Mouse (Mus musculus): ENCODE results near the gene Gm10130.
"Not testable (repeated sequence)": the region's sequence is repeated elsewhere in the genome, so short reads cannot be mapped to it uniquely, and the experiment has no call there.

Gene Gm10130

DNA sequence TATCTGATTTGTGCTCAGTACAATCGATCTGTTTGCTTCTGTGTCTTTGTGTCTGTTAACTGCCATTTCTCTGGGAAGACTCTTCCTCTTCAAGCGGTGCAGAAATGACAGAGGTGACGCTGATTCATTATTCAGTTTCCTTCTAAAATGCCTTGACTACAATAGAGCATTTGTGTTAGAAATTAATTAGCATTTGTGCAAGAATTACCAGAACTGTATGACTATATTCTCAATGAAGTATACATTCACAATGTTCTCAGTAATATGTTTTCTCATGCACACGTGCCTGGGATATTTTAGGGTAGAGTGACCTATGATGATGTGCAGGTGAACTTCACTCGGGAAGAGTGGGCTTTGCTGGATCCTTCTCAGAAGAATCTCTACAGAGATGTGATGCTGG lies at the start of gene Gm10130:
Gm10130 (plus strand) TSS at position 301 of the 400 bp plus-strand sequence.
- DNase-seq (ENCODE audit: low spot score), result no peak

DNA sequence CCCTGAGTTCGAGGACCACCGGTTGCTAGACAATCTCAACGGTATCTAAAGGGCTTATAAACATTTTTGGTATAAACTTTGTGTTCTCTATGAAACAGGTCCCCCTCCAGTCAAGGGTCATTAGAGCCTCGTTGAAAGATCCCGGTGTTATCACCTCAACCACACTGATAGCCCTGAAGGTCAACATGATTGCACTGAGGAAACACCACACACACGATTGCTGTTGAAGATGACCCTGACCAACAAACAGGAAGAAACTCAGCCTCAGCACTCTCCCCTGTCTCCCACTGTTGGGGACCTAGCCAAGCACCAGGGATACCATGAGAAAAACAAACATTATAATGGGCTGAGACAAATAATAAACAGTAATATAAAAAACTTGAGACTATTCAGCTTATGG lies 29.8 kb upstream of the Gm10130 start:
- no peak for DNase-seq (ENCODE audit: low spot score)

DNA sequence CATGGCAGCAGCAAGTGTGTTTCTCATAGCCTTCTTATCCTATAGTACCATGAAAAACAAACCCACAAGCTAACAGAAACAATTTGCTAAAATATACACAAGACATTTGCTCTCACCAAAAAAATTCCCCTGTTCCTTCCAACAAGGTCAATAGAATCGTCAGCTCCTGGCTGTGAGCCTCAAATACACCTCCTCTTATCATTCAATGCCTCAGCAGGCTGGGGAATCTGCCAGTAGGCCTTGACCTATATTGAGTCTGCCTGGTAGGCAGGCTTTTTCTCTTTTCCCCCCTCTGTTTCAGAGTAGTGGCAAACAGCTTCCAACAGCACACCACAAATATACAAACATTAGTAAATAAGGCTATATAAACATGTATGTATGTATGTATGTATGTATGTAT lies 24.4 kb upstream of the Gm10130 start:
- DNase-seq (ENCODE audit: low spot score), result no peak

DNA sequence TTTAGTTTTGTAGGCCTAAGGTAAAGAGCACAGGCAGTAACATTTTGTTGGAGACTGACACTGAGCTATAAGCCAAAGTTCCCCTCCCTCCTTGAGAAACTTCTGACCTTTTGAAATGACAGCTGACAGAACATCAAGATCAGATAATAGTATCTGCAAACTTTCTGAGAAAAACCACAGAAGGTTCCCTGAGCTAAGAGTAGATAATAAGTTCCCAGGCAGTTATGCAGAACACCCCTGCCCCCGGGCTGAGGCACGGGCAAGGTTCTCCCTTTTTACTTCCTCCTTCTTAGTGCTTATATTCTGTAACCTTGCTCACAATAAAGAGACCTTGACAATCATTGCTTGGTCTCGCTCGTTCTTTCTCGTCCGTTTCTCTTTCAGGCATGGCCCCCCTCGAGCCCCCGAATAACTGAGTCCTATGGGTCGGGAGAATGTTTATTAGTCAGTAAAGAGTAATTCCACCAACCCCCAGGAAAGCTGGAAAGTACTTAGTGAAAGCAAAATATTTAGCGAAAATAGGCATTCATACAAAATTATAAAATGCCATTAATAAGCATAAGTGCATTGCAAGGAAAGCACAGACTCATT lies 16.2 kb upstream of the Gm10130 start:
- no peak for DNase-seq (ENCODE audit: low spot score)

DNA sequence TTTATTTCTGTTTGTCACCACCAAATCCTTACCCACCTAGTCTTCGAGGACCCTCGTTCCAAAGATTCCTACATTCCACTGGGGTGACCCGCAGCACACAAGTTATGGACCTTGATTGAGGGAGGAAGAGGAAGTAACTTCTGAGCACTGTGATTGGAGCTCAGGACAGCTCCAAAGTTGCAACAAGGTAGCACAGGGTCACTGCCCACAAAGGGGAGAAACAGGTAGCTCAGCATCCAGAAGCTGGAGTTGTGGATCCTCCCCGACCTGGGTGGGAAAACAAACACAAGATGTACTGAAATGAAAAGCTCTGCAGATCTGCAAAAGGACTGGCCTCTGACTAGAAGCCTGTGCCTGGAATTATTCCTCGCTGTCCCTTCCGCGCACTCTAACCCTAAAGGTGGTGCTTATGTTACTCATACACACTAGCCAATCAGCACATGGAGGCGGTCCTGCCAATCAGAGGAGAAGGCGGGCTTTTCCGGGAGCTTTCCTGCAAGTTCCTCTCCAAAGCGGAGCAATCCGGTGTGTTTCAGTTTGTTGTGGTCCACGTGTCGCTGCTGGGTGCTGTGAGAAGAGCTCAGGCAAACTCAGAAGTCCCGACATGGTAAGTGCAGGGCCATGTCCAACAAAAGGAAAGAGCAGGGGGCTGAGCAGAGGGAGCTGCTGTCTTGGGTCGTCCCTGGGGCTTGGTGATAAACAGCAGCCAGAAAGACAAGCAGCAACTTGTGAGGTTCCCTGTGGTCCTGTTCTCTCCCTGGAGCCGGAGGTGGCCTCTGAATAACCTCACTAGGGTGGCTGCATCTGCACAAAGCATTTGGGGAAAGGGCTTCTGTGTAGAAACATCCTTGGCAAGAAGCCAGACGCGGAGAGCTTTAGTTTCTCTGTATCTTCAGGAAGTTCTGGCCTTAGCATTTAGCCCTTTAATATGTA lies 12.3 kb upstream of the Gm10130 start:
- DNase-seq (ENCODE audit: low spot score), result peak; percentile 78

DNA sequence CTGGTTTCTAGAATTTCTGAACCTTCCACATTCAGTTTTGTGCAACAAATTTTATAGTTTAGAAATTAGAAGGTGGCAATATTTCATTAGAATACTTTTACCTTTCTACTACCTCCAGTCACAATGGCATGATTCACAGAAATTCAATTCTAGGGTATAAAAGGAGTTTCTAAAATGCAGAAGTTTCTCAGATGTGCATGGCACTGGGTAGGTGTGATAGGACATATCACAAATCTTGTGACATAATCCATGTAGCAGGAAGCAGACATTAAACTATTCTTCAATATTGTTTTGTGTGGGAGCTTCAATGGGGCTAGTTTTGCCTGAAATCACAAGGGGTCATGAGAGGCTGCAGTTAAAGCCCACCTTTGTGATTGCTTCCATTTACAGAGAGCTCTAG lies 7.4 kb upstream of the Gm10130 start:
- no peak for DNase-seq (ENCODE audit: low spot score)

DNA sequence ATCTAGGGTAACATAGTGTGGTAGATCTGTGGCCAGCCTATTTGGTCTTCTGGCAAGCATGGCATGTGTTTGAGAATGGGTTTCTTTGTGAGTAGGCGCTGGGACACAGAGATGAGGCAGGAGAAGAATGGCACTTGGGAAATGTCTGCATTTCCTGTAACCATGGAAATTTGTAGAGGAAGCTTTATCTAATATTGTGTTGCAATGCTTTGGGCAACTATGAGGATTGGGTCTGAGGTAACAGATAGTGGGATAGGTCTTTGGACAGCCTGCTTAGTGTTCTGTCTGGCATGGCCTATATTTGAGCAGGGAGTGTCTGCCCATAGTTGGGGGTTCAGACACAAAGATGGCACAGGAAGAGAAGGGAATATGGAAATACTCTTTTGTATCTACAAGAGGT lies 4.5 kb upstream of the Gm10130 start:
- DNase-seq (ENCODE audit: low spot score), result no peak

DNA sequence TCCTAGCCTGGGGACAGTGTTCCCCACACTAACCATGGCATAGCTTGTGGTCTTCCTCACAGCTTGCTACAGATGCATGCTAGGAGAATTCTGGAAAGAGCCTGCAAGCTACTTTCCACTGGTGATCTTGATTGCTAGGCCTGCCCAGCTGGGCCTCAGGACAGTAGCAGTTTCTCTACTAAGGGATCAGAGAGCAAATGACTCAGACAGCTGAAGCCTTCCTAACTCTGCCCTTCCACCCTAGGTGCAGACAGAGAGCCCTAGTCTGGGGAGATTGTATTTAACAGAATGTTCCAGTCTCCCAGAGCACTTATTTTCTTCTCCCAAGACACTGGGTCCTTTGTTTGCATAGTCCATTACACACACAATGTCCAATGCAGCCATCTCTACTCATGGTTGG lies 33.6 kb downstream of the Gm10130 start:
- not testable (repeated sequence) for DNase-seq (ENCODE audit: low spot score)

DNA sequence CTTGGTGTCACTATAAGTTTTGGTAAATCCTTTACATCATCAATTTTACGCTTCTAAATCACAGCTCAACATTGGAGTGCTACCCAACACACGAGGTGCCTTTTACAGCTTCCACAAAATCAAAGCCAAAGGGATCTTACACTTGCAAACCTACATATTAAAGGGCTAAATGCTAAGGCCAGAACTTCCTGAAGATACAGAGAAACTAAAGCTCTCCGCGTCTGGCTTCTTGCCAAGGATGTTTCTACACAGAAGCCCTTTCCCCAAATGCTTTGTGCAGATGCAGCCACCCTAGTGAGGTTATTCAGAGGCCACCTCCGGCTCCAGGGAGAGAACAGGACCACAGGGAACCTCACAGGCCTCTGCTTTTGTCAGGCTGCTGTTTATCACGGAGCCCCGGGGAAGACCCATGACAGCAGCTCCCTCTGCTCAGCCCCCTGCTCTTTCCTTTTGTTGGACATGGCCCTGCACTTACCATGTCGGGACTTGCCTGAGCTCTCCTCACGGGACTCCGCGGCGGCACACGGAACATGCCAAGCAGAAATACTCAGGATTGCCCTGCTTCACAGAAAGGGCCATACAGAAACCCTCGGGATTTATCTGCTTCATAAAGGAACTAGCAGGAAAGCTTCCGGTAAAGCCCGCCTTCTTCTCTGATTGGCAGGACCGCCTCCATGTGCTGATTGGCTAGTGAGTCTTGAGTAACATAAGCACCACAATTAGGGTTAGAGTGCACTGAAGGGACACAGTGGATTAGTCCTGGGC lies 38.8 kb downstream of the Gm10130 start, which contains the start of gene 3300002I08Rik:
3300002I08Rik (minus strand) TSS at position 653 of the 765 bp plus-strand sequence.
- peak; percentile 63 for DNase-seq (ENCODE audit: low spot score)

DNA sequence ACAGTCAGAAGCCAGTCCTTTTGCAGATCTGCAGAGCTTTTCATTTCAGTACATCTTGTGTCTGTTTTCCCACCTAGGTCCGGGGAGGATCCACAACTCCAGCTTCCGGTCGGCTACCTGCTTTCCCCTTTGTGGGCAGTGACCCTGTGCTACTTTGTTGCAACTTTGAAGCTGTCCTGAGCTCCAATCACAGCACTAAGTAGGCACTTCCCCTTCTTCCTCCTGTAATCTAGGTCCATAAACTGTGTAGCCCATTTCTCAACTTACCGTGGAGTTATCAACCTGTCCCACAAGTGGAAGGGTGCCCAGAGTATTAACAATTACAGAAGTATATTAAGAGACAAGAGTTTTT lies 39.4 kb downstream of the Gm10130 start:
- no peak for DNase-seq (ENCODE audit: low spot score)

DNA sequence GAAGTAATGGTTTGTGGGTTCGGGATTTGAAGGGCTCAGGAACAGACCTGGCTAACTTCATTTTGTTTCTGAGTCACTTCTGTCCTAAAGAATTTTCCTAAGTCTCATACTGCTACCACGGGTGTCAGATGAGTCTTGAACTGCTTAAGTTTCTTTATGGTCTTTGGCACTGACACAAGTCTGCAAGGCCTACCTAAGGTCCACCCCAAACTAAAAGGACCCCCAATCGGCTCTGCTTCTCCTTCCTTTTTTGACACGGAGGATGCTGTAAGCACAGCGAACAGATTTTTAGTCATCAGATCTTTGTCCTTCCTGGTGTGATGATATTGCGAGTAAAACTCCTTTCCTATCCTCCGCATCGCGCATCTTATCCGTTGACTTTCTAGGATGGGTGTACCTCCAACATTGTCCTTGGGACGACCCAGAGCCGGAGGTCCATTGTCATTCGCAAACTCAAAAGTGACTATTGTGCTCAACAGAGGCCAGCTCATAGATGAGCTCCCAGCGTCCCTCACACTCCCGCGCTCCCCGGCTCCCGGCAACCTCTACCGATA lies 62.1 kb downstream of the Gm10130 start:
- not testable (repeated sequence) for DNase-seq (ENCODE audit: low spot score)

DNA sequence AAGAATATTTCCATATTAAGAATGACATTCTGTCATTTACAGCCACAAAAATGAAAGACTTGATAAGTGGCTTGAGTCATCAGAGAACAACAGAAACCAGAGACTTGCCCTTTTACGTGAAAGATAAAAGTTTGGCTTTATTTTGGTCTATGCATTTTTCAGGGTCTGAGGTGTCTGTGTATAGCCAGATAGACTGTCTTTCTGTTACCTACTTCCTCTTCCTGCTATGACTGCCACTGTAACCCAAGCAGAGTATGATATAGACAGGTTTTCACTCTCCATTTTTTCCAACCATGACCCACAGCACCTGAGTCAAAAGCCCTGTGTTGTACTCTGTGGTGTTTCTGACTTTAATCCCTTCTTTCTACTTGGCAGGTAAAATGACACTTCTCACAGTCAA lies 66.7 kb downstream of the Gm10130 start:
- no peak for DNase-seq (ENCODE audit: low spot score)

DNA sequence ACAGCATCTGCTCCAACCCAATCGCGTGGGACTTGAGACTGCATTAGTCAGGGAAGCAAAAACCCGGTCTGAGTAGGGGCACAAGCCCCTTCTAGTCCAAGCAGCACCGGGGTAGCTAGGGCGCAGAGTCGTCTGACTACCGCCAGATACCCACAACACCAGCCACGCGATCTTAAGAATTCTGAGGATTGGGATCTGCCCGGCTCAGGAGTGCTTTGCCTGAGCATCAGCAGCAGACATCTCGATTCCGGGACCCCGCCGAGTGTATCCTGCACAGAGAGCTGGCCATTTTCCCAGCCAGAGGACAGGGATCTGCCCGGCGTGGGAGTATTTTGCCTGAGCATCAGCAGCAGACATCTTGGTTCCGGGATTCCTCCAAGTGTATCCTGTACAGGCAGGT lies 88.6 kb downstream of the Gm10130 start:
- DNase-seq (ENCODE audit: low spot score), result not testable (repeated sequence)

Data from ovary, postnatal 10 days (tissue).